Mouse (Mus musculus) stomach, postnatal 0 days (tissue): ENCODE data around the gene Nmral1.

Experiments used
- CTCF ChIP-seq: IDR thresholded peaks from 2 replicates; pipeline ENCODE4 v1.5.1; 2016; ENCODE audit warnings: antibody characterized with exemption, low read depth, mild to moderate bottlenecking, moderate library complexity
- EP300 ChIP-seq: optimal IDR thresholded peaks from 2 replicates; pipeline ENCODE3; 2016; ENCODE audit warnings: antibody characterized with exemption

DNA sequence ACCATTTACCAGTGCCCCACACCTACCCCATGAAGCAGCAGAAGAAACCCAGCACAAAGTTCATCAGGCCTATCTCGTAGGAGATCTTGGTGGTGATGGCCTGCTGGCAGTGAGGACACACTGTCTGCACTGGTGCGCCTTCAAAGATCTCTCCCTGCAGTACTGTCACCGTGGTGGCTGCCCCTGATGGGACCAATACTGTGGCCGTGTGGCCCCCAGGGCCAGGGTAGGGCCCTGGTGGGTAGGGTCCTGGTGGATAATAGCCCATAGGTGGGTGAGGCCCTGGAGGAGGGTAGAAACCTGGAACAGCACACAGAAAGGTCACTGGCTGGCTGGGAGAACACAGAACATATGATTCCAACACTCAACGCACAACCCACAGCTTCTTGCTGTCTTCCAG lies 49.6 kb upstream of the Nmral1 start:
- TF ChIP-seq CTCF = no peak
- no peak for TF ChIP-seq EP300
